Mouse (Mus musculus) bone marrow macrophage, adult 2 months (primary cell): ENCODE data around the gene Gm21985.

Experiments
- CTCF ChIP-seq: IDR thresholded peaks from 2 replicates; pipeline ENCODE4 v1.5.1; 2012; ENCODE audit warnings: low read depth, mild to moderate bottlenecking, low read length, moderate library complexity
- POLR2A ChIP-seq: IDR thresholded peaks from 2 replicates; pipeline ENCODE4 v1.6.1; 2012; ENCODE audit warnings: mild to moderate bottlenecking, low read depth, low read length, borderline replicate concordance

DNA sequence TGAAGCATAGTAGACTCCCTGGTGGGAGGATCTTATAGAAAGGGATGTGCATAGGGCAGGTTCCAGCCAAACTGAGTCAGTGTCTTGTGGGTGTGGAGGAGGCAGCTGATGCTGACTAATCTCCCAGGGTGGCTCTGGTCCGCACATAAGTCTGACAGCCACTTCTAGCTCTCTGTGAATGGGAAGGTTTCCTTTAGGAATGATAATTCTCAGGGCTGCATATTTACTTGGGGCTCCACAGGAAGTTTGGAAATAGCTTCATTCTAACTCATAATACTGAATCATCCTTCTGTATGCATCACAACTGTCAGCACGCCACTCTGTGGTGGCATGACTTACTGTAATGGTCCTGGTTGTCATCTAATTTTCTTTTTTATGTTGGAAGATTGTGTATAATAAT lies 177.4 kb downstream of the Gm21985 start:
- no peak for TF ChIP-seq CTCF
- TF ChIP-seq POLR2A = no peak
